Mouse (Mus musculus): ENCODE results near the gene Gm9780.
"Not testable (repeated sequence)": the region's sequence is repeated elsewhere in the genome, so short reads cannot be mapped to it uniquely, and the experiment has no call there.

The Gm9780 gene

DNA sequence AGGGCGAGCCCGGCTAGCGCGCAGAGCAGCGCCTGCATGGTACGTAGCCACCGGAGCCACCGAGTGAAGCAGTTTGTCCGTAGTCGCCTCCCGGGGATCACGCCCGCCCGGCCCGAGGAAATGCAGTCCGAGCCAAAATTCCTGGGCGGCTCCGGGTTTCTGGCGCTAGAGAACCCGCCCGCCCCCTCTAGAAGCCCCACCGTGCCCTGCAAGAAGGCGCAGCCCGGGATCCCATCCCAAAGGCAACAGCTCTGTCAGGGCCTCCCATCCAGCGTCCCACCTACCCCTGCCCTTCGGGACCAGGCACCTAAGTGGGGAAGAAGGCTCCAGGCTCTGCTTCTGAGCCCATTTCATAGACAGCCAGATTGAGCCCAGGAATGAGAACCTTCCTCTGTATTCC, at the start of gene Gm9780:
Gm9780 (minus strand) TSS at position 101 of the 400 bp plus-strand sequence.
- DNase-seq (ENCODE audit: low spot score), result not testable (repeated sequence)

DNA sequence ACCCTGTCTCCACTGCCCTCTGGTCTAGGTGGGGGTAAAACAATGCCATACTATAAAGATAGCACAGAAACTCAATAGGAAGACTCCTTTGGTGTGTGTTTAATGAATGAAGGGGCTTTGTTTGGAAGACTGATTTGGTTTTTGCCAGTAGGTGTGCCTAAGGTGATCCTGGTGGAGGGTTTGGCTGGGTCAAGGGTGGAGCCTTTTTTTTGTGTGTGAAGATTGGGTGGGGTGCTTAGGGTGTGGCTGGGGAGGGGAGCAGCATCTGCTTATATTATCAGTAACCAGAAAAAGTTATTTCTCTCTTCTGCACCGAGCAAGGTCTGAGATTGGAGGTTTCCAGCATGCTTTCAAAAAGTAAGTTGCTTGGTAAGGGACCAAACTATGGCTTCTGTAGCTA, 39.5 kb upstream of the Gm9780 start, which contains the start of gene Cphx3:
Cphx3 (plus strand) TSS at position 301 of the 400 bp plus-strand sequence.
- not testable (repeated sequence) for DNase-seq (ENCODE audit: low spot score)

DNA sequence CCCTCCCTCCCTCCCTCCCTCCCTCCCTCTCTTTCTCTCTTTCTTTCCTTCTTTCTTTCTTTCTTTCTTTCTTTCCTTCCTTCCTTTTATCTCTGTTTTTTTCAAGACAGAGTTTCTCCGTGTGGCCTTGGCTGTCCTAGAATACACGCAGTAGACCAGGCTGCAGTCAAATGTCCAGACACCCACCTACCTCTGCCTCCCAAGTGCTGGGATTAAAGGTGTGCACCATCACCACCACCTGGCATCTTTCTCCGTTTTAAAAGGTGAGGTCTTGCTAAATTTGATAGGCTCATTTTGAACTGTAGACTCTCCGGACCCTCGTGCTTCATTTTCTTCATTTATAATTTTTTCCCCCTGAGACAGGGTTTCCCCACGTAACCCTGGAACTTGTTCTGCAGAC, 38.7 kb upstream of the Gm9780 start, which contains the start of gene Cphx2:
Cphx2 (plus strand) TSS at position 301 of the 400 bp plus-strand sequence.
- DNase-seq (ENCODE audit: low spot score), result not testable (repeated sequence)

DNA sequence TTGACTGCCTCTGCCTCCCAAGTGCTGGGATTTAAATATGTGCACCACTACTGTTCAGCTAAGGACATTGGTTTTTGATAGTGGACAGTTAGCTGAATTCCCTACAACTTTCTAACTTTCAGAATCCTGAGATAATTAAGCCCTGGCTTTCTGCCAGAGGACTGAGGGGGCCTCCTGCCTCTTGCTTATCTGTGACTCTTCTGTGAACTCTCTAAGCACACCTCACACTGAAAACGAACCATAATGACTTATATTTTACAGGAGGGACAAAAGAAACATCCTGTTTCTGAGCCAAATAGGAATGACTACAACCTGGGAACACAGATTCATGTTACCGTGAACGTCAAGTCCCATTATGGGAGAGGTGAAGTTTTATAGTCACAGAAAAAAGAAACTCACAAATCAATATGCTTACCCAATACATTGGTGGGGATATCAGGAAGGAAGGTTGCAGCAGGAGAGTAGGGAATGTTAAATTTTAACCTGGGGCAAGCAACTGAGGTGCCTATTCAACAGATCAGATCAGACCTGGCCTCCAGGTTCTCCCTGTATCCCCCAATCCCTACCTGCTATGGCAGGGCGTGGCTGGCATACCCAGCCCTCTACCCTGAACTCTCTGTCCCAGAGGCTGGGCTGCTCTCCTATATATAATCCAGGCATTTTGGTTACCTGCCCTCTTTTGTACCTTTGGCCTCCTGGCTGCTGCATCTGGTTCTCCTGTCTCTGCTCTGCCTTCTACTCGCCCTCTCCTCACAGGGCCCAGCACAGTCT, 34.3 kb upstream of the Gm9780 start:
- not testable (repeated sequence) for DNase-seq (ENCODE audit: low spot score)

DNA sequence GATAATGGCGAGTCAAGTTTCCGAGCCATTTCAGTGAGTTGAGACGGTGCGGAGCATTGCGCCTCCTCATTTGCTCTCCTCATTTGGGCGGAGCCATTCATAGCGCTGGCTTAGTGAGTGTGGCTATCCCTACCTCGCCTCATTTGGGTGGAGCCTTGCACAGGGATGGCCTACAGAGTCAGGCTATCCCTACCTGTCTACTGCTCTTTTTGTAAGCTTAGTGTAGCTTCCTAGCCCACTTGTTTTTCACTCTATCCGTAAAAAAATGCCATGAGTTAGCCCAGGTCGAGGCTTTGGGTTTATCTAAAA, 24.8 kb upstream of the Gm9780 start, which contains the start of gene Tmem254c:
Tmem254c (minus strand) TSS at position 31 of the 309 bp plus-strand sequence.
- DNase-seq (ENCODE audit: low spot score), result not testable (repeated sequence)

DNA sequence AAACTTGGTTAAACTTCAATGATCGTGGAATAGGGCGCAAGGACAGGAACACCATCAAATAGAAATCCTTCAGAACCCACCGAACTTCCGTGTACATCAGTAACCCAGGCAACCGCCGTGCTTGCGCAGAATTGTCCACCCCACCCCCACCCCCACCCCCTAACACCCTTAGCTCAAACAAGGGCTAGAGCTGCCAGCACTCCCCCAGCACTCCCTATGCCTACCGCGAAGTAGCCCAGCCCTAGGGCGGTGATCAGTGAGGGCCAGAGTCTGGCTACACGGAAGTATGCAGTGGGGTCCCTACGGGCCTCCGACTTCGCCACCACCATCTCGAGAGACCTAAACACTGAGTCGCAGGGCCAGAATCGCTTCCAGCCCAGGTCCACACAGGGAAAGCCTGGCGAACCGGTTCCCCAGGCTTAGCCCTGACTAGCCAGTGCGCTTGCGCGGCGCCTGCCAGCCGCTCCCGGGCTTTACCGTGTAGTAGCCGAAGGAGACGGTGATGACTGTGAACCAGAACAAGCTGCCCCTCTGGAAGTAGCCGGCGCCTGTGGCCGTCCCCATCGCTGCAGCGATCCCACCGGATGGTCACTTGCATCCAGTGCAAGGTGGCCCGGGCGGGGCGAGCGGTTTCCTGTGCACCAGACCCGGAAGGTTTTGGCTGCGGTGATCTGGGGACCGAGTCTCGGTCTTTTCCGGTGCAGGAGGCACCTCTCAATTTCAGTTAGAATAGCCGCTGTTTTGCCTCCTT, 24.2 kb upstream of the Gm9780 start:
- not testable (repeated sequence) for DNase-seq (ENCODE audit: low spot score)

DNA sequence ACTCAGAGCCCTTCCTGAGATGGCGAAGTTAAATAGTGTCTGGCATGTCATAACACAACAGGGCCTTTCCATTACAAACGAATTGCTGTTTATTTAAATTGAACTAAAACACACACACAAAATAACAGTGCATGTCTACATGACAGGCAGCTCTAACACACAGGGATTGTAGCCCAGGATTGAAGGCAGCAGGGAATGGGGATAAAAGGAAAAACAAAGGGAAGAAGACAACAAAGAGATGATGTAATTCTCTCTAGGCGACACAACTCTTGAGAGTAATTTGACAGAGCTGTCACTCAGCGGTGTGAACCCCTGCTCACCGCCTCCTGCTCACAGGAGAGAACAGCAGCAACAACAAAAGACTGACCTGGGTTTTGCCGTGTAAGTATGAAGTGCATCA, 16.9 kb upstream of the Gm9780 start:
- not testable (repeated sequence) for DNase-seq (ENCODE audit: low spot score)

DNA sequence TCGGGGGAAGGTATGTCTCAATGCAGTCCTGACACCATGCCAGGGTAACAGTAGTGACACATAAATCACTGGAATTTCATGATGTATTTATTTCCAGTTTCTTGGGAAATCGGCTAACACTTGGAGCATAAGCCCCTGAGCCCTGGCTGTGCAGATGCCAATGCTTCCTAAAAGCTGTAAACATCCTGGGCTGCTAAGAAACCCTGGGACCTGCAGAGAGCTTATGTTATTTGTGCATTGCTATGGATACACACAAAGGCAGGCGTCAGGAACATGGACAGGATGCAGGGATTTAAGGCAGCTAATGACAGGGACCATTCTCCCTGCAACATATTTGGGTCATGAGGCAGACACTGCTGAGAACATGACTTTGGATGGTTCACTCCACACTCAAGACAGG, 15.7 kb upstream of the Gm9780 start:
- not testable (repeated sequence) for DNase-seq (ENCODE audit: low spot score)

DNA sequence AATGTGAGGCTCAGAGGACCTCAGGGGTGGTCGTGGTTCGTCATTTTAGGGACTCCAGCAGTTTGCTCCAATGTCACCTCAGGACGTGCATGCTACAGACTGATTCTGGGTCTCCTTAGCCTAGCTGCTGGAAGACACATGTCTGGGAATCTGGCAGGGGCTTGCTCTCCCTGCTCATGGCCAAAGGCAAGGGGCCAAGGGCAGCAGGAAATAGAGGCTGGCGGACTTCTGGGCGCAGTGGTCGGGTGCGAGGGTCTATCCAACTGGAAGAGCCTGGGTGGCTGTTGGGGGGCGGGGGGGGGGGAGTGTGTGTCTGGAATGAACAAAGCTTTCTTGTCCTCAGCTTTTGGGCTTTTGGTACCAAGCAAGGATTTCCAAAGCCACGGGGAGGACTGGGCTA, 6.3 kb upstream of the Gm9780 start:
- not testable (repeated sequence) for DNase-seq (ENCODE audit: low spot score)

DNA sequence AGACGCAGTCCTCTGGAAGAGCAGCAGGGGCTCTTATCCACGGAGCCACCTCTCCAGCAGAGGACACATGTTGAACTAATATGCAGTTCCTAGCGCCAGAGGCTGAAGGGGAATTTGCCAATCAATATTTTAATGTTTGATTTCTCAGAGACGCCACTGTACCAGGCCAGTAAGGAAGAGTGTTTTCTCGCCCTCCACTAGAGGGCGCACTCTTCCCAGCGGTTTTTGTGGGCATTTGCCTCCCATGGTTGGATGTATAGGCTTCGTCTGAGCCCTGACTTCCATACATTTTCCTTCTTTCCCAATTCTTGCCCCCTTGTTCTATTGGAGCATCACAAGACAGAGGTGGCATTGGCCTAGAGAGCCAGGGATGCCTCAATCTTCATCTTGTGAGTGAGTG, 4.5 kb upstream of the Gm9780 start:
- DNase-seq (ENCODE audit: low spot score), result not testable (repeated sequence)

DNA sequence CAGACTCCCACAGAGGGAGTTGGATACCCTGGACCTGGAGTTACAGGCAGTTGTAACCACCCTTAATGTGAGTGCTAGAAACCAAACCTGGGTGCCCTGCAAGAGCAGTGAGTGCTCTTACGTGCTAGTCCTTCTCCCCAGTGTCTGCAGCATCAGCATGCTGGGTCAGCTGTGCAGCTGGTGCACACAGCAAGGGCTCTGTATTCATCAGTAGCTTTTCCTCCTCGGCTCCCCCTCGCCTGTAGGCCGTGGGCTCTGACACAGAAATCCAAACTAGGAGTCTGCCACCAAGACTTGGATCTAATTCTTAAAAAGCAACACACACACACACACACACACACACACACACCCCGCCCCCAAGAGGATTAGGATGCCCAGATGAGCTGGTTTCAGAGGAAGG, 2.5 kb upstream of the Gm9780 start:
- not testable (repeated sequence) for DNase-seq (ENCODE audit: low spot score)

DNA sequence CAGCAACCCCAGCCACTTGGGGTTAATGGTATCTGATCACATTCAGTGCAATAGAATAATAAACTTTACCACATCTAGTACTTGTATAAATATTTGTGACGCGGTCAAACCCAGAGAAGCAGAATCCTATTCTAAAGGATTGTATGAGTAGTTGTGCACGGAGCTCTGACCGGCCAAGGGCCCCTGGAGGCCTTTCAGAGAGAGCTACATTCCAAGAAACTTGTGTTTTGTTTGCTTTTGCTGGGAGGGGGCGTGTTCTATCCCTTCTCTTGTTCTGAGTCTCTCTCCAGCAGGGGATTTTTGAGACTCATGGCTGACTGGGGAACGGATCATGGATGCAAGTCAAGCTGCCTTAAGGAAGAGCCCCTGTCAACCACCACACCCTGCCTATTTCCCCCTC, 7.1 kb downstream of the Gm9780 start:
- not testable (repeated sequence) for DNase-seq (ENCODE audit: low spot score)

DNA sequence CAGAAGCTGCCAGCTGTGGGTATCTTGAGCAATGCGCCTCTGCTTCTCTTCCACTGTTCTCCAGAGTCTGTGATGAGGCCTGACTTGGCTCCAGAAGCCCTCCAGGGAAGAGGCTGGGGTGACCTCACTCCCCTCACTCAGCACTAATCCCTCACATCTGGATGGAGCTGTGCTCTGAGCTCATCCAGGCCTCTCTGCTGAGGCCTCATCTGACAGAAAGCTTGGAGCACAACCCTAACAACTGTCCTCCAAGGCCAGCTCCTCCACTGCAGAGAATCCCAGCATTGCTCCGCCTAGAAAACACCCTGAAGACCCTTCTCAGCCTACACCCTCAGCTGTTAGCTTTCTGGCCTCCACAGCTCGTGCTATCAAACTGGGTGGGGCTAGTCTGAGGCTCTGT, 8.1 kb downstream of the Gm9780 start:
- DNase-seq (ENCODE audit: low spot score), result not testable (repeated sequence)

DNA sequence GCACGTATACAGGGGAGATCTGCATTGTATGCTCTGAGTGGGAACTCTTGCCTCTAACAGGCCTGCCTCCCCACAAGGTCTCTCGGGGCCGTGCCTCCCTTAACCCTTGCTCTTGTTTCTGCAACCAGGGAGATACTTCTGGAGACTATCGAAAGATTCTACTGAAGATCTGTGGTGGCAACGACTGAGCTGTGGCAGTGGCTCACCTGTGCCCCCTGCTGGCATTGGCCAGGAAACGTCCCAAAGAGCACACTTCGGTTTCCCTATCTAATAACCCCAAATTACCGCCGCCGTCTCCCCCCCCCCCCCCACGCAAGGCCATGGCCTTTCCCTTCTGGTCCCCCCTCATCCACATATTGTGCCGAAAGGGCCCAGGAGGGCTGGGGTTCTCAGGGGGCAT, 16.9 kb downstream of the Gm9780 start:
- not testable (repeated sequence) for DNase-seq (ENCODE audit: low spot score)

DNA sequence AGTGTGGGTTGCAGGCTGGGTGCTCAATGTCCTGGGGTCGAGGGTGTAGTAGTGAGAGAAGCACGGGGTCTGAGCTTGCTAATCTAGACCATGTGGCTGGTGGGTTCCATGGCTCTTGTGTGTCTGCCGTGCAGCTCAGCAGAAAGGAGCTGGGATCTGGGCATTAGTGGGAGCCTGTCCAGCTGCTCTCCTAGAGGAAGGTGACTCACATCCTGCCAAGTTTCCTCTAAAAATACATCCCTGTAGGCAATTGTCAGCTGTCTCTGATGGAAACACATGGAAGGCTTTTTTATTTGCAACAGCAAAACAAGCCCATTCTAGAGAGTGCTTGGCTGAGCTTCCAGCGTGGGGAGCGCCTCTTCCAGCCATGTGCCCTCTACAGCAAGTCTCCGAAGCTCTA, 19.7 kb downstream of the Gm9780 start:
- DNase-seq (ENCODE audit: low spot score), result not testable (repeated sequence)

DNA sequence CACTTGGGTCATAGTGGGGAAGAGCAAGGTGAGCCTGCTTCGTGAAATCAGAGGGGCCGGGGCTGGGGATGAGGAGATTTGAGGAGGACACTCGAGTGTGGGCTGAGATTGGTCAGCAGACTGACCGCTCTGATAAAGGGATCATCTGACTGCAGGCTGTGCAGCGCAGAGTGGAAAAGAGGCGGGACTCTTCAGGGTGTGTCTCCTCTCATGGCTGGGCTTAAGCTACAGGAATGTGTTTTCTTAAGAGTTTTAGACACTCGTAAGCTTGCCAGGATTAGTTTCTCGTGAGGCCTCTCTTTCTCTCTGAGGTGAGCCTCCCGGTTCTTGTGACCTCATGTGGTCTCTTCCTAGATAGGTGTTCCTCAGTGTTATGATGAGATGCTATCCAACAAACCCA, 21.0 kb downstream of the Gm9780 start:
- DNase-seq (ENCODE audit: low spot score), result not testable (repeated sequence)

DNA sequence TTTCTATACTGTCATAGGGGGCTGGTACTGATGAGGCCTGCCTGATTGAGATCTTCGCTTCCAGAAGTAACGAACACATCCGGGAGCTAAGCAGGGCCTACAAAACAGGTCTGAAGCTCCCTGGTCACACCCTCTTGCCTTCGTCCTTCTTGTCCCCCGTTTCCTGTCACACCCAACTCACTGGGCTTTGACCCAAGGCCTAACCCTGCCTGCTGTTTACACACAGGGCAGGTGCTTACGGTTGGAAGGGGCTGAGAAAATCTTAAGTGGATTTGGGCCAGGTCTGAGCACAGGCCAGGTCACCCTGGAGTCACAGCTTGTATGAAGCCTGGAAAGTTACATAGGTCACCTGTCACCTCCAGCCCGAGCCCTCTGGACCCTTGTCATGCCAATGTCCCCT, 26.1 kb downstream of the Gm9780 start:
- not testable (repeated sequence) for DNase-seq (ENCODE audit: low spot score)

DNA sequence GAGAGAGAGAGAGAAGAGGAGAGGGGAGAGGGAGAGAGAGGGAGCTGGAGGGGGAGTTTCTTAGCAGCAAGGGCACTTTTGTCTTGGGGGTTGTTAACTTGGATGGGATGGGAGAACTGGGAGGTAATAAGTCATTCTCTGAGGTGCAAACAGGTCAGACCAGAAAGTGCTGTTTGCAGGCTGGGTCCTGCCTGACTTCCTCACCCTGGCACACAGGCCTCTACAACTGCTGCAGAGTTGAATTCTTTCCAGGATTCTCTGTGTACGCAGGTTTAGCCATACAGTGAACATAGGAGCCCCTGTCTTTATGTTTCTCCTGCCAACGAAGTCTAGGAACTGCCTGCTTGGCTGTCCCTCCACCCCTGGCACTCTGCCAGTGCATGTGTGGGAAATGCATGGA, 35.0 kb downstream of the Gm9780 start:
- DNase-seq (ENCODE audit: low spot score), result not testable (repeated sequence)

DNA sequence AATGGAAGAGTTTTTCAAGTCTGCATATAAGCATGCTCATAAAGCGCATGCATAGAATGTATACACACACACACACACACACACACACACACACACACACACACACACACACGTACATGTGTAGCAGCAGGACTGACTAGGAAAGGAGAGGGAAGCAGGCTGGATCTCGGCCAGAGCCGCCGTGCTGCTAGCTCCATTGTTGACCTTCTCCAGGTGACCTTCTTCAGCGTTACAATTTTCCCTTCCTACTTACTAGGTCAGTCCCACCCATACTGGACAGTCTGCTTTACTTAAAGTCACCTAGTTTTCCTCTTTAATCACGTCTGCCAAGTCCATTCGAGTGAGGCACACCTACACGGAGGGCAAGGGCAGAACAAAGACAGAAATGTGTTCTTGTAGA, 60.6 kb downstream of the Gm9780 start:
- DNase-seq (ENCODE audit: low spot score), result not testable (repeated sequence)

DNA sequence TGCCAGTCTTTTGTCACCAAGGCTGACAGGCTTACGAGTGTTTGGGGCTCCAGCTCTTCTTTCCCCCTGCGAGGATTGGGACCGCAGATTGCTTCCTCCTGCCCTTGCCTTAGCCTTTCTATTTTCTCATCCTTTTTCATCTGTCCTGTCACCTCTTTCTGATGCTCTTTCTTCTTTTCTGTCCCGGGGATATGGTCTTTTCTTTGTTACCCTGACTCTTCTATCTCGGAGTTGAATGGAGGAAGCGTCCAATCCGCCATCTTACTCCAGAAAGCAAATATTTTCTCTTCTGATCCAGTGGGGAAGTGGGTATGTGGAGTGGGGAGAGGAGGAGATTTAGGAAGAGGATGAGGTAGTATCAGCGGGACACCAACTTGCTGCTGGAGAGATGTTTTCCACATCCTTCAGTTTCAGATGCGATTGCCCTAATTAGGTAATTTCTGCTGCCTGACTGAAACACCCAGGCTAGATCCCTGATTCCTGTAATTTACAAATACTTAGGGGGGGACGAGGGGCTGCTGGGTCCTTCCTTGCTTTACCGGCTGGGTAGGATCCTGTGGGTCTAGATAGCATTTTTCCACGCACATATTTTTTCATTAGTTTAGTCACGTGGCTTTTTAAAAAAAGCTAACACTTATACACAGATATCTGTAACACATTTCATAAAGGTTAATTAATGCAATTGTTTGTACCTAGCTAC, 63.1 kb downstream of the Gm9780 start:
- DNase-seq (ENCODE audit: low spot score), result not testable (repeated sequence)

DNA sequence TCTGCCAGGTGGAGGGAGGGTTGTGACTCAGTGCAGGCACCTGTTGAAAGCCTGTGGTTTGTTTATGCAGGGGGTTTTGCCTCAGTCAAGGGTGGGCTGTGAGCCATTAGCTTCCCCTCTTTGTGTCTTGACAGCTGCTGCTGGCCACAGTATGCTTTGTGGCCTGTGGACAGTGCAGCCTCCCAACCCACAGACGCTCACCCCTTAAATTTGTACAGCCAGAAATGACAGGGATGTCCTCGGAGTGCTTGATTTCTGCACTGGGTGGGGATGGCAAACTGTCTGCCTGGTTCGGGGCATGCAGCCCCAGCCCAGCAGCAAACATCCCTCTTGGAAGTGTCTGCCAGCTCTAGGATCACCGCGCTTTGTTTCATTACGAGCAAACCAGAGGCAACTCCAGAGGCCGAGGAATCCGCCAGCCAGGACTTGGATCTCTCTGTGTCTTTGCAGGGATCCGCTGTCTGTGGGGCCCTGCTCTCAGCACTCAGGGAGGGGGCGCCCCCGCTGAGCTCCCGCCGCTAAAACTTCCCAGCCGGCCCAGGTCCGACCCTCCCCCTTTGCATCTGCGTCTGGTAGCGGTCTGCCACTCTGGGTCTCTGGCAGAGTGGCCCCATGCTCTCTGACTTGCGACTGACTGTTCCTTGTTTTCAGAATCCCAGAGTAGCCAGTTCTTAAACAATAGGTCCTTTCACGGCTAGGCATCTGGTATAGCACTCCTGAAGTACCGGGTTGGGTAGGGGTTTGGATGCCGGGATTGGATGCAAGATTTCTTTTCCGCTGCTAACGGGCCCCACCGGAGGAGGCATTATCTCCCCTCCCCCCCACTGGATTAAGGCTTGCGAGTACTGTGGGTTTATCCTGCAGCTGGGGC, 63.9 kb downstream of the Gm9780 start, which contains the start of gene Duxbl1:
Duxbl1 (plus strand) TSS at position 207 of the 871 bp plus-strand sequence.
- not testable (repeated sequence) for DNase-seq (ENCODE audit: low spot score)

Measured in urinary bladder, postnatal 10 days (tissue).